Mouse (Mus musculus) urinary bladder, postnatal 10 days (tissue): ENCODE data around the gene Col28a1.

Experiments used
- DNase-seq: peaks from one replicate; pipeline ENCODE4 v3.0.0; 2022; ENCODE audit warnings: low spot score

Col28a1 gene

GRCm38 (mm10) chr6:8118577-8118976 lies 73.8 kb downstream of the Col28a1 start:
- no peak for DNase-seq

GRCm38 (mm10) chr6:8105870-8106706 lies 86.3 kb downstream of the Col28a1 start:
- no peak for DNase-seq

GRCm38 (mm10) chr6:8101224-8101623 lies 91.2 kb downstream of the Col28a1 start:
- no peak for DNase-seq

GRCm38 (mm10) chr6:8095856-8096255 lies 96.6 kb downstream of the Col28a1 start:
- no peak for DNase-seq

GRCm38 (mm10) chr6:8094160-8094953 lies 98.1 kb downstream of the Col28a1 start:
- DNase-seq, result no peak

- no peak for DNase-seq
Observed at GRCm38 (mm10) chr6:8093556-8093955, 98.9 kb downstream of the Col28a1 start.

GRCm38 (mm10) chr6:8086847-8087246 lies 105.6 kb downstream of the Col28a1 start:
- DNase-seq, result no peak

GRCm38 (mm10) chr6:8084806-8085205 lies 107.6 kb downstream of the Col28a1 start:
- DNase-seq, result no peak

- DNase-seq, result no peak
Observed at GRCm38 (mm10) chr6:8083196-8083595, 109.2 kb downstream of the Col28a1 start.

GRCm38 (mm10) chr6:8077572-8078146 lies 114.8 kb downstream of the Col28a1 start:
- no peak for DNase-seq

GRCm38 (mm10) chr6:8074914-8075313 lies 117.5 kb downstream of the Col28a1 start:
- no peak for DNase-seq

- DNase-seq, result no peak
Observed at GRCm38 (mm10) chr6:8068979-8069378, 123.4 kb downstream of the Col28a1 start.

- DNase-seq, result no peak
Observed at GRCm38 (mm10) chr6:8068394-8068793, 124.0 kb downstream of the Col28a1 start.

- DNase-seq, result no peak
Observed at GRCm38 (mm10) chr6:8067124-8067523, 125.3 kb downstream of the Col28a1 start.

- no peak for DNase-seq
Observed at GRCm38 (mm10) chr6:8066208-8066607, 126.2 kb downstream of the Col28a1 start.

- DNase-seq, result no peak
Observed at GRCm38 (mm10) chr6:8059199-8059598, 133.2 kb downstream of the Col28a1 start.

GRCm38 (mm10) chr6:8048216-8048615 lies 144.2 kb downstream of the Col28a1 start:
- DNase-seq, result no peak

GRCm38 (mm10) chr6:8046446-8046845 lies 146.0 kb downstream of the Col28a1 start:
- DNase-seq, result no peak

GRCm38 (mm10) chr6:8045825-8046224 lies 146.6 kb downstream of the Col28a1 start:
- DNase-seq, result no peak

- no peak for DNase-seq
Observed at GRCm38 (mm10) chr6:8028711-8029110, 163.7 kb downstream of the Col28a1 start.

GRCm38 (mm10) chr6:8025332-8026129 lies 166.9 kb downstream of the Col28a1 start:
- DNase-seq, result no peak

GRCm38 (mm10) chr6:8023527-8023926 lies 168.9 kb downstream of the Col28a1 start:
- no peak for DNase-seq
